Mouse (Mus musculus) left cerebral cortex, postnatal 25 days (tissue): Measurements from ENCODE around the gene Pzp. TPM values are rescaled to one million over a fixed set of nuclear protein-coding genes. Genes with fewer than 3 reads are reported as not detected.

Experiments used
- DNase-seq, 2 experiments: peaks; one replicate each; pipeline ENCODE4 v3.0.0; 2022; ENCODE audit warnings: low spot score in 2 of 2, mixed read lengths in 1 of 2
- intact Hi-C: fragments of 180-260 bp; cut with DNase I; formaldehyde crosslinking; loops from one replicate; pipeline ENCODE4 v1.15.1; 2025
- total RNA-seq, 2 experiments: library from RNA; stranded (reverse); gene quantifications; 2 replicates each; pipeline ENCODE4 v1.2.3; 2021

Gene Pzp
- total RNA-seq, 2 experiments from 2014 or later = not detected

- intact Hi-C loops = no loop called here
- DNase-seq = no peak
These were observed 36.4 kb downstream of the Pzp start for GRCm38 (mm10) chr6:128490141-128490540.

- intact Hi-C loops = no loop called here
These were observed 38.8 kb downstream of the Pzp start for GRCm38 (mm10) chr6:128487736-128488135.

GRCm38 (mm10) chr6:128479463-128480454 lies 46.8 kb downstream of the Pzp start:
- intact Hi-C loops = loop anchor here (2.0 to 10.0 kb wide), 4 partner anchors 33 to 245 kb away; partner anchors contain the start of genes Fkbp4 and Klrb1a
- peak; percentile 92 to 96 for DNase-seq

More at GRCm38 (mm10) chr6:128487736-128488135, 38.8 kb downstream of the Pzp start:
- DNase-seq = no peak

GRCm38 (mm10) chr6:128477495-128477894 lies 49.0 kb downstream of the Pzp start:
- no peak for DNase-seq
- intact Hi-C loops = loop anchor here (10.0 kb wide), 2 partner anchors 147 to 243 kb away; partner anchors contain the start of gene Klrb1a

GRCm38 (mm10) chr6:128474112-128474511 lies 52.4 kb downstream of the Pzp start:
- no peak for DNase-seq
- intact Hi-C loops = loop anchor here (10.0 kb wide), 2 partner anchors 151 to 239 kb away; partner anchors contain the start of gene Klrb1a

- no peak for DNase-seq
- intact Hi-C loops = no loop called here
These were observed 57.1 kb downstream of the Pzp start for GRCm38 (mm10) chr6:128469451-128469850.

- intact Hi-C loops = no loop called here
- no peak for DNase-seq
These were observed 59.2 kb downstream of the Pzp start for GRCm38 (mm10) chr6:128467298-128467697.

GRCm38 (mm10) chr6:128466563-128466962 lies 60.0 kb downstream of the Pzp start:
- intact Hi-C loops = no loop called here

GRCm38 (mm10) chr6:128466043-128466442 lies 60.5 kb downstream of the Pzp start:
- intact Hi-C loops = no loop called here
- DNase-seq = no peak

More at GRCm38 (mm10) chr6:128466563-128466962, 60.0 kb downstream of the Pzp start:
- no peak for DNase-seq

- intact Hi-C loops = no loop called here
- DNase-seq = no peak
These were observed 61.5 kb downstream of the Pzp start for GRCm38 (mm10) chr6:128464996-128465395.

GRCm38 (mm10) chr6:128461606-128462005 lies 64.9 kb downstream of the Pzp start:
- intact Hi-C loops = no loop called here
- no peak for DNase-seq

- no peak for DNase-seq
- intact Hi-C loops = no loop called here
These were observed 65.6 kb downstream of the Pzp start for GRCm38 (mm10) chr6:128460729-128461503.

- no peak for DNase-seq
- intact Hi-C loops = no loop called here
These were observed 66.2 kb downstream of the Pzp start for GRCm38 (mm10) chr6:128460321-128460720.

GRCm38 (mm10) chr6:128457186-128457585 lies 69.3 kb downstream of the Pzp start:
- intact Hi-C loops = no loop called here
- no peak for DNase-seq

GRCm38 (mm10) chr6:128455835-128456605 lies 70.5 kb downstream of the Pzp start:
- intact Hi-C loops = no loop called here
- peak in 1 of 2 experiments; percentile 61 for DNase-seq

GRCm38 (mm10) chr6:128447063-128447462 lies 79.5 kb downstream of the Pzp start:
- intact Hi-C loops = loop anchor here (2.0 kb wide), 1 partner anchor 32 kb away; no protein-coding TSS in a partner anchor

GRCm38 (mm10) chr6:128445761-128446535 lies 80.6 kb downstream of the Pzp start:
- intact Hi-C loops = loop anchor here (2.0 kb wide), 1 partner anchor 33 kb away; no protein-coding TSS in a partner anchor

More at GRCm38 (mm10) chr6:128447063-128447462, 79.5 kb downstream of the Pzp start:
- no peak for DNase-seq

GRCm38 (mm10) chr6:128440238-128440637 lies 86.3 kb downstream of the Pzp start:
- no peak for DNase-seq
- intact Hi-C loops = no loop called here

More at GRCm38 (mm10) chr6:128445761-128446535, 80.6 kb downstream of the Pzp start:
- DNase-seq = peak; percentile 46 to 67
